Mouse (Mus musculus): Measurements from ENCODE around the gene St3gal3. TPM values are rescaled to one million over a fixed set of nuclear protein-coding genes. Genes with fewer than 3 reads are reported as not detected.

The St3gal3 gene
- 1 to 10 TPM; 8.6 to 9.1 TPM for total RNA-seq (2023)

DNA sequence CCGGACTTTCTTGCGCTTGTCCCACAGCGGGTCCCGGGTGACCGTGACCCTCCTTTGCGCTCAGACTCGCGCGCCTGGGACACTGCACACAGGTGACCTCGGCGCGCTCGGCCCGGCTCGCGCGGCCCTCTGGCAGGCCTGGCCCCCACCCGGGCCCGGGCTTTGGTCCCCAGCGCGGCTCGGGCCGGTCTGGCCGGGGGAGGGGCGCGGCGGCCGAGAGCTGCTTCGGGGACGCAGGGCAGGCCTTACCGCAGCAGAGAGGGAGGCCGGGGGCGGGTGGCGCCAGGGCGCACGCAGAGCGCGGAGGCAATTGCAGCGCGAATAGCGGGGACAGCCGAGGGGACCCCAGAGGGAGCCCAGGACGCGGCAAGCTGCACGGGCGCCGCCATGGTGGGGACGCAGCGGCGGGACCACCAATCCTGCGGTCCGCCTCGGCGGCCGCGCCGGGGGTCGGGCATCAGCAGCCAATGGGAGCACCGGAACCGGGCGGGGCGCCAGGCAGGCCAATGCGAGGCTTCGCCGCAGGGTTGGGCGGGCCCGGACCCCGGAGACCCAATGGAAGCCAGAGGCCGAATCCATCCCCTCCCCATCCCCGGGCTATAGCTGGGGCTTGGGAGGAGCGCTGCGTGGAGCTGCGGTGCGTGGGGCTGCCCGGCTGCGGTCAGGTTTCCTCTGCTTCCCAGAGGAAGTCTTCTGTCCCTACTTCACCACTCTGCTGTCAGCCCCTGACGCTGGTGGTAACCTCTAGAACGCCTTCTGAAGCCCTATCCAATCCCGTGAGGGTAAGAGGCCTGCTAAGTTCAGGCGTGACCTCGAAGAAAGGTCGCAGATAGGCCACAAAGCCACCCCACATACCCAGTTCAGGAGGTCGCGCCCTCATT, at the start of gene St3gal3:
Gene St3gal3, minus strand, starts transcription at position 430 of the 881 bp plus-strand sequence.

GRCm38 (mm10) chr4:118179467-118180300, 45.0 kb upstream of the St3gal3 start, which contains the start of gene Kdm4a:
Gene Kdm4a (minus strand): TSS chr4:118180043.

DNA sequence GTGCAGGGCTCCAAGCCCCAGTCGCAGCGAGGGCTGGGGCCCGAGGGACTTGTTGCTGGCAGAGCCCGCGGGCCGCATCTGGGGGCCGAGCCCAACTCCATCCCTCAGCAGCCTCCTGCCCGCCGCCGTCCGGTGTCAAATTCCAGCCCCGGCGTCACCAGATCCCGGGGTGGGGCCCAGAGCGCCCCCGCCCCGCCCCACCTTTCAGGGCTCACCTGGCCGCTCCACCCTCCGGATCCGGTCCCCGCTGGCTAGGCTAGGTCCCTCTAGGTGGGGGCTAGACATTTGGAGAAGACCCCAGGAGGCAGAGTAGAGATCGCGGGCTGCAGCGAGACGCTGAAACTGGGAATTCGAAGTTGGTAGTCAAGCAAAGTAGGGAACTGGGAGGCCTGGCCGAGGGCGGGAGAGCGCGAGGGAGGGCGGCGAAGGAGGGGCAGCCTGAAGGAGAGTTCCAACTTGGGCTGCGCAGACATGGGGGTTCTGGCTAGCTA, 205.3 kb downstream of the St3gal3 start, which contains the start of gene Artn:
Gene Artn, minus strand, starts transcription at position 373 of the 491 bp plus-strand sequence.

GRCm38 (mm10) chr4:117914591-117915442, 219.9 kb downstream of the St3gal3 start, which contains the start of gene Ipo13:
Gene Ipo13 (minus strand): TSS chr4:117914999.

GRCm38 (mm10) chr4:117891738-117892161, 243.0 kb downstream of the St3gal3 start, which contains the start of gene Dph2:
Gene Dph2 (minus strand): TSS chr4:117892032.

GRCm38 (mm10) chr4:117887133-117887532, 247.6 kb downstream of the St3gal3 start, which contains the start of gene Atp6v0b:
Gene Atp6v0b (minus strand): TSS chr4:117887333.

DNA sequence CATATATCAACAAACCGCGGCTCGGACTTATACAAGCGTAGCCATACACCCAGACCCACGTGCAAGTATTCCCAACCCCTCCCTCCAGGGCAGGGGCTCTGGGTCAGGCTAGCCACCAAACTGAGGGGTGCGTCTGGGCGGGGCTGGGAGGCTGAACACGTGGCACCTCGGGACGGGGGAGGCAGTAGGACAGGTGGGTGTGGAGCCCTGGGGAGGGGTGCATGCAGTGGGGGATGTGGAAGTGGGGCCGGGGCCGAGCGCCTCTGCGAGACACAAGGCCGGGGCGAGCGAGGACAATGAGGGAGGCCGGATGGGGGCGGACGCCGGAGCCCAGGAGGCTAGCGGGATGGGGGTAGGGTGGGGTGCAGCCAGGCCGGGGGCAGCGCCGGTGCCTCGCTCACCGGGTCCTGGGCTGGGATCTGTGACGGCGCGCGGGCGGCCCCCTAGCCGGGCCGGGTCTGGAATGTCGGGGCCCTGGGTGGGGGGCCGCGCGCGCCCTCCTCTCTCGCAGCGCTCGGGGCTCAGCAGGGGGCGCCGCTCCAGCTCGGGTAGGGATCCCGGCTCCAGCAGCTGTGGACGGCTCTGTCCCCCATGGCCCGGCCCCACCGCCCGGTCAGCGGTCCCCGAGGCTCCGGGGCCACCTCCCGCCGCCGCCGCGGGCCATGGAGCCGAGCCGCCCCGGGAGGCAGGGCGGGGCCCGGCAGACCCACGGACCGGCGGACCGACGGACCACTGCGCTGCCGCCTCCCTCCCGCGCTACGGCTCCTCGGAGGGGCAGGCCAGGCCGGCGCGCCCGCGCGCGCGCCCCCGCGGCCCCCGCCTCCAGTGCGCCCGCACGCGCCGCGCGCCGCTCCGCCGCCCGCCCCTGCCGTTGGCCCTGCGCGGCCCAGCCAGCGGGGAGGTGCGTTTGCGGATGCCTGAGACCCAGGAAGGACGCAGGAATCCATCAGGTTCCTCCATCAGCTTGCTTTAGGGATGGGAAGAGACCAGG, 251.7 kb downstream of the St3gal3 start, which contains the start of gene B4galt2:
Gene B4galt2, minus strand, starts transcription at position 787 of the 991 bp plus-strand sequence.

Other genes with a start within 250 kb of the St3gal3 start
- gene Atp6v0b, start 247.6 kb downstream of the St3gal3 start, total RNA-seq (2023): 100 to 1,000 TPM; 305 to 310 TPM
- 1 to 10 TPM; 4.0 to 4.7 TPM for gene Dph2, start 242.9 kb downstream of the St3gal3 start, total RNA-seq (2023)
- 10 to 100 TPM; 20.8 to 23.8 TPM for gene Ipo13, start 219.9 kb downstream of the St3gal3 start, total RNA-seq (2023)
- not detected for gene Artn, start 205.2 kb downstream of the St3gal3 start, total RNA-seq (2023)
- gene Kdm4a, start 45.1 kb upstream of the St3gal3 start, total RNA-seq (2023): 10 to 100 TPM; 51.8 to 53.0 TPM
- under 1 TPM in 1 of 2 experiments, not detected in 1; 0.44 TPM for gene Ptprf, start 156.5 kb upstream of the St3gal3 start, total RNA-seq (2023)